Mouse (Mus musculus) lung, postnatal 0 days (tissue): Measurements from ENCODE around the gene Nmb.

Experiments
- CTCF ChIP-seq: IDR thresholded peaks from 2 replicates; pipeline ENCODE4 v1.5.1; 2016; ENCODE audit warnings: antibody characterized with exemption, mild to moderate bottlenecking
- EP300 ChIP-seq: IDR thresholded peaks from 2 replicates; pipeline ENCODE4 v1.6.1; 2016; ENCODE audit warnings: antibody characterized with exemption, mild to moderate bottlenecking, control low read depth

DNA sequence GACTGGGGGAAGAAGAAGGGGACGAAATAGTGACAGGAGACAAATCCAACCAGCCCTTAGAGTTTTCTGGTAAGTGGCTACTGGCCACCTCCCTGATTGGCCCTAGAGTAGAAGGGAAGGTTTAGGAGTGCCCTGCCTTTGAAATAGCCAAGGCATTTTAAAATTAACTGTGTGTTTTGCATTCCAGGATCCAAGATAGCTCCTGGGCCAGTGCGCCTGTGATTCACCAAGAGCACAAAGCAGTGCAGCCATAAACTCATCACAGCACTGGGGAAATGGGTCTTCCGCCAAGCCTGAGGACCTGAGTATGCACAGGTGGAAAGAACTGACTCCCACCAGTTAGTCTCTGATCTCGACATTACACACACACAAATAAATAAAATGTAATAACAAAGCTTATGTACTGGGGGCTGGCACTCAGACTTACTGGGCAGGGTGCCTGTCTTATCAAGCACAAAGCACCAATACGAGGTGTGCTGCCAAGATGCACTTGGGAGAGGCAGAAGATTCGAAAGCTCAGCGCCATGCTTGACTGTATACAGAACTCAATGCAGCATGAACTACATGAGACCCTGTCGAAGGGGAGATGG, 26.8 kb upstream of the Nmb start:
- TF ChIP-seq CTCF: no peak
- no peak for TF ChIP-seq EP300
